Mouse (Mus musculus): ENCODE data around the gene Arsa.

GRCm38 (mm10) chr15:89488182-89488581, 11.0 kb upstream of the Arsa start:
- TF ChIP-seq CTCF (IDR thresholded peaks at IDR 0.05; ENCODE audit: insufficient read depth, low read depth, low read length) (no peak), POLR2A (IDR thresholded peaks at IDR 0.05; ENCODE audit: insufficient read depth, low read depth, low read length) (no peak)

All from olfactory bulb, adult 2 months (tissue).